Mouse (Mus musculus): Measurements from ENCODE around the gene Gnai2.
"Not testable (repeated sequence)": the region's sequence is repeated elsewhere in the genome, so short reads cannot be mapped to it uniquely, and the experiment has no call there.

Gene Gnai2

GRCm38 (mm10) chr9:107567702-107568319, 67.4 kb downstream of the Gnai2 start, which contains the start of gene Hyal2:
Gene Hyal2, plus strand, starts transcription at chr9:107567945.
- peak; percentile 98 for DNase-seq

GRCm38 (mm10) chr9:107566855-107567254, 68.3 kb downstream of the Gnai2 start:
- DNase-seq = peak; percentile 99

DNA sequence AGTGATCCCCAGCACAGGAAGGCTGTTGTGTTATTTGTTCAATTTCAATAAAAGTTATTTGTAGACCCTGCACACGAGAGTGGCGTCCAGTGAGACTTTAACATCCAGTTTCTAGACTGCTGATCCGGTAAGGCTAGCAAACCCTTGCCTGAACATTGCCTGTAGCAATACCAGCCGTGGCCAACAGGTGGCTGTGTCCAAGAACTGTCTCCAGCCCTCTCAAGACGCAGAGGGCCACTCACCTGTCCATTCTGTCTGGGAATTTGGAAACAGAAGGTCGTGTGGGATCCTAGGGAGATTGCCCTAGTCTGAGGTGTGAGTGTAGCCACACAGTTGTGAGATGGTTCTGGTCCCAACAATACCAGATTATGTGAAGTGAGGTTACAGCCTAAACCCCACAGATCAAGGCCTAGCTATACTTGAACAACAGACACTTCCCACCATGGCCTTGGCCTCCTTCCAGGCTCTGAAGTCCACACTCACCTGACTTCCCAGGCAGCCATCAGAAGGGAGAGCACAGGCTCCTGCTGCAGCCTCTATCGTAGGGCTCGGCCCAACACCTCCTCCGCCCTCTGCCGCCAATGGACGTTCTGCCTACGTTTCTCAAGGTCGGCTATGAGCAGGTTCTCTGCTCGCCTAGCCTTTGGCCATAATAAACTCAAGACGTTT, 69.0 kb downstream of the Gnai2 start:
- peak; percentile 98 for DNase-seq

DNA sequence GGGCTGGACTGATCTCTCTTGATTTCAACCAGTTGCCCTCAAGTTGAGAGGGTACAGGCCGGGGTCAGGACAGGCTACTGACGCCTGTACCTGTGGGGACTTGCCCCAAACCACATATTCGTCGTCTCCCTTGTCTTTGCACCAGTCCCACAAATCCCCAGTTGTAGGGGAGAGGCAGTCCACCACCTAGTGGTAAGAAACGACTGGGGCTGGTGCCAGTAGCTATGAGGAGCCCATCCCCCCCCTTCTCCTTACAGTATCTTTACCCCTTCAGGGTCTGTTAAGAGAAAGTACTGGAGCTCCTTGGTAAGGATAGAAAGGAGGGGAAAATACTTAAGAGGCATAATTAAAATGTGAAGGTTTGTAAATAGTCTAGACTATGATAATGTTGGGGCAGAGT, 69.6 kb downstream of the Gnai2 start:
- DNase-seq = not testable (repeated sequence)
